Mouse (Mus musculus): ENCODE results near the gene Tmeff1. TPM values are rescaled to one million over a fixed set of nuclear protein-coding genes. Genes with fewer than 3 reads are reported as not detected.

Gene Tmeff1
- polyA plus RNA-seq, 1 experiment from 2014 or later, result 29.4 TPM

DNA sequence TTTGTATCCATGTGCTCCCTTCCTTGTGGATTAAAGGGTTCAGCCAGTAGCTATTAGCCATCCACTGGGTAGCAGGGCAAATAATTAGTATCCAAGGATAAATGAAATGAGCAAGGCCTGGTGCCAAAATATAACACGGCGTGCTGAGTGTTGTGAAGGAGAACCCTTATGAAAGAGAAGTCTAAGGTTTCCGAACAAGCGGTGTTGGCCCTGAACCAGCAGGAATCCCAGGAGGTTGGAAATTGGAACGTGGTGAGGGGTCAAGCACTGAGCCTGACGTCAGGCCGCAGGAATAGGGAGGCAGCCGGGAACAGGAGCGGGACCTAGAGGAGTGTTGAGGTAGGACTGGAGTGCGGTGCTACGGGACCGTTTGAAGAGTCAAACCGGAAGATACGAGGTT lies 25.3 kb upstream of the Tmeff1 start:
- Histone ChIP-seq H3K9ac (replicated peaks; ENCODE audit: low read depth) (no peak overlapping the region), H3K4me3 (ENCODE audit: low read depth, low read length) (no peak overlapping the region), H3K4me1 (ENCODE audit: insufficient read depth, low read depth, low read length) (no peaks in the 10 kb centered on the region), H3K27me3 (replicated peaks; ENCODE audit: insufficient read depth, low read length) (no peaks in the 10 kb centered on the region), H3K36me3 (ENCODE audit: insufficient read depth, low read length) (no peaks in the 10 kb centered on the region), H3K4me2 (replicated peaks; ENCODE audit: low read depth, low read length) (no peak overlapping the region), H3K27ac (ENCODE audit: low read length) (no peak overlapping the region), H3K9me3 (ENCODE audit: low read length) (no peaks in the 10 kb centered on the region)
- DNase-seq (ENCODE audit: low spot score) (no peak), ATAC-seq (peak; percentile 50)
- no peak for TF ChIP-seq CTCF (IDR thresholded peaks at IDR 0.05)
- TF ChIP-seq EP300 (IDR thresholded peaks at IDR 0.05), result no peak
- WGBS, result 69% methylated on average over 14 of the region's 14 CpGs

DNA sequence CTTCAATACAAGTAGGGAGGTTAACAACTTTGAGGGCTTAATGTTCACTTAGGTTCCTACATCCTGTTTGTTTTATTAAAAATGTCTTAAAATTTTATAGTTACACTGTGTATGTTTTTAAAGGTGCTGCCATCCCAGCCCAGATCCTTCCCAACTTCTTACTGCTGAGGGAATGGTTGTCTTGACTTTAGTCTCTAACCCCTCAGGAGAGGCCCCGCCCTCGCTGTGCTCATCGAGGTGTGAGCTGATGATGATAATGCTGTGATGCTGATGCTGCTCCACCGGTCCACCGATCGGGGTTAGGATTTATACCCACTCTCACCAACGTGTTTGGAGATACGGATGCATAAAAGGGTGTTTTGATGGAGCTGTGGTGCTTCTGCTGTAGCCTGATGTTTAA lies 23.1 kb upstream of the Tmeff1 start:
- no peaks in the 10 kb centered on the region for H3K27me3 ChIP-seq (replicated peaks; ENCODE audit: insufficient read depth, low read length)
- 80% methylated on average over 8 of the region's 8 CpGs for WGBS
- no peak for ATAC-seq

DNA sequence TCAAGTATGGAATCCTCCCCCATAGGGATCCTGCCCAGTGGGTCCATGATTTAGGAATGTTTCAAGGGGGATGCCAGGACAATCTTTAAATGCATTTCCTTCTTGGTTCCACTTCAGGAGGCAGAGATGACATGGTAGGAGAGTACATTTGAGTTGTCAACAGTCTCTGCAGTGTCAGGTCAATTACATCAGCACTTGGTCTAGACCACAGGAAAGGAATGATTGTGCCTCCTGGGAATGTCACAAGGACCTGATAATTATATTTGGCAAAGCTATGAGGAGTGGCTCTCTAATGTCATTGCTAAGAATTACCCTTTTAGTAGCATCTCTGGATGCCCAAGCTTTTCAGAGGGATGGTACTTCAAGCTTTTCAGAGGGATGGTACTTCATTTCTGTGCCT lies 20.0 kb upstream of the Tmeff1 start:
- Histone ChIP-seq H3K4me3 (ENCODE audit: low read depth, low read length) (no peak overlapping the region), H3K27me3 (replicated peaks; ENCODE audit: insufficient read depth, low read length) (no peaks in the 10 kb centered on the region), H3K4me2 (replicated peaks; ENCODE audit: low read depth, low read length) (no peak overlapping the region), H3K9me3 (ENCODE audit: low read length) (no peaks in the 10 kb centered on the region), H3K9ac (replicated peaks; ENCODE audit: low read depth) (no peak overlapping the region), H3K4me1 (ENCODE audit: insufficient read depth, low read depth, low read length) (no peaks in the 10 kb centered on the region), H3K36me3 (ENCODE audit: insufficient read depth, low read length) (no peaks in the 10 kb centered on the region), H3K27ac (ENCODE audit: low read length) (no peak overlapping the region)
- TF ChIP-seq EP300 (IDR thresholded peaks at IDR 0.05) (no peak), CTCF (IDR thresholded peaks at IDR 0.05) (no peak)
- DNase-seq (ENCODE audit: low spot score) (no peak), ATAC-seq (no peak)

More for the DNA sequence above, 23.1 kb upstream of the Tmeff1 start:
- no peak for TF ChIP-seq CTCF (IDR thresholded peaks at IDR 0.05)
- TF ChIP-seq EP300 (IDR thresholded peaks at IDR 0.05), result no peak
- no peak overlapping the region for H3K27ac ChIP-seq (ENCODE audit: low read length)
- no peaks in the 10 kb centered on the region for H3K4me1 ChIP-seq (ENCODE audit: insufficient read depth, low read depth, low read length)
- no peaks in the 10 kb centered on the region for H3K36me3 ChIP-seq (ENCODE audit: insufficient read depth, low read length)
- DNase-seq (ENCODE audit: low spot score), result no peak
- H3K9me3 ChIP-seq (ENCODE audit: low read length), result no peaks in the 10 kb centered on the region
- H3K4me3 ChIP-seq (ENCODE audit: low read depth, low read length), result no peak overlapping the region
- H3K9ac ChIP-seq (replicated peaks; ENCODE audit: low read depth), result no peak overlapping the region
- no peak overlapping the region for H3K4me2 ChIP-seq (replicated peaks; ENCODE audit: low read depth, low read length)

DNA sequence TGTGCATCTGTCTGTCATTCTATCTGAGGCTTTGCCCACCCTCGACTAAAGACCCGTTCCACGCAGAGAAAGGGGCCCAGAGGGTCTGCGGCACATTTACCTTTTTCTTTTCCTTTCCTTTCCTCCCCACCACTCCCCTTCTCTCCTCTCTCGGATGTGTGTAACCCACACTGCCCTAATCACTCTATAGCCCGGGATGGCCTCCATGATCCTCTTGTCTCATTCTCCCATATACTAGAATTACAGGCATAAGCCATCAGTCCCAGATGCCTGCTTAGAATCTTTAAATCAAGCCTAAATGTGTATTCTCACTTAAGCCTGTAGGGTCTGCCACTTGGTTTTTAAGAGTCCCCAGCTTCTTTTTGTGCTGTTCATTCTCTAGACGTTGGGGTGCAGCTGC lies 8.6 kb upstream of the Tmeff1 start:
- no peak overlapping the region for H3K4me2 ChIP-seq (replicated peaks; ENCODE audit: low read depth, low read length)
- no peaks in the 10 kb centered on the region for H3K9me3 ChIP-seq (ENCODE audit: low read length)
- H3K4me1 ChIP-seq (ENCODE audit: insufficient read depth, low read depth, low read length), result no peaks in the 10 kb centered on the region
- WGBS, result 72% methylated on average over 7 of the region's 7 CpGs
- no peaks in the 10 kb centered on the region for H3K27me3 ChIP-seq (replicated peaks; ENCODE audit: insufficient read depth, low read length)
- no peak for DNase-seq (ENCODE audit: low spot score)
- H3K27ac ChIP-seq (ENCODE audit: low read length), result no peak overlapping the region
- no peak overlapping the region for H3K4me3 ChIP-seq (ENCODE audit: low read depth, low read length)
- ATAC-seq, result no peak
- H3K36me3 ChIP-seq (ENCODE audit: insufficient read depth, low read length), result no peaks in the 10 kb centered on the region
- TF ChIP-seq CTCF (IDR thresholded peaks at IDR 0.05) (no peak), EP300 (IDR thresholded peaks at IDR 0.05) (no peak)
- H3K9ac ChIP-seq (replicated peaks; ENCODE audit: low read depth), result no peak overlapping the region

DNA sequence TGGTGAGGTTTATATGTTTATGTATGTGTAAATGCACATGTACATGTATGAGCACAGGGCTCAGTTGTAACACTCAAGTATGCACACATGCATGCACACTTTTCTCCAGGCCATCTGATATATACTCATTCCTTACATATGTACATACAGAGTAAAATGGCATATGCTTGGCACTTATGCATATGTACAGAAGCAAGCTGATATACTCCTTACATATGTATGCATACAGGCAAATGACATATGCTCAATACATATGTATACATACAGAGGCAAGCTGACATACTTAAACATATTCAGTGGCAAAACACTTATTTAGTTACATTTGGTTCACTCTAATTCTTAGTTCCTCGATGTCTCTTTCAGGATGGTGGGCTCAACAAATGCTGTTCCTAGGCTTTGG lies 7.1 kb upstream of the Tmeff1 start:
- 94% methylated on average over 1 of the region's 1 CpGs for WGBS
- no peak for TF ChIP-seq EP300 (IDR thresholded peaks at IDR 0.05)
- no peaks in the 10 kb centered on the region for H3K9me3 ChIP-seq (ENCODE audit: low read length)
- H3K4me3 ChIP-seq (ENCODE audit: low read depth, low read length), result no peak overlapping the region
- ATAC-seq, result no peak
- H3K4me2 ChIP-seq (replicated peaks; ENCODE audit: low read depth, low read length), result no peak overlapping the region
- no peak for DNase-seq (ENCODE audit: low spot score)
- H3K36me3 ChIP-seq (ENCODE audit: insufficient read depth, low read length), result no peaks in the 10 kb centered on the region
- H3K4me1 ChIP-seq (ENCODE audit: insufficient read depth, low read depth, low read length), result no peaks in the 10 kb centered on the region
- H3K9ac ChIP-seq (replicated peaks; ENCODE audit: low read depth), result no peak overlapping the region
- no peaks in the 10 kb centered on the region for H3K27me3 ChIP-seq (replicated peaks; ENCODE audit: insufficient read depth, low read length)
- no peak overlapping the region for H3K27ac ChIP-seq (ENCODE audit: low read length)

DNA sequence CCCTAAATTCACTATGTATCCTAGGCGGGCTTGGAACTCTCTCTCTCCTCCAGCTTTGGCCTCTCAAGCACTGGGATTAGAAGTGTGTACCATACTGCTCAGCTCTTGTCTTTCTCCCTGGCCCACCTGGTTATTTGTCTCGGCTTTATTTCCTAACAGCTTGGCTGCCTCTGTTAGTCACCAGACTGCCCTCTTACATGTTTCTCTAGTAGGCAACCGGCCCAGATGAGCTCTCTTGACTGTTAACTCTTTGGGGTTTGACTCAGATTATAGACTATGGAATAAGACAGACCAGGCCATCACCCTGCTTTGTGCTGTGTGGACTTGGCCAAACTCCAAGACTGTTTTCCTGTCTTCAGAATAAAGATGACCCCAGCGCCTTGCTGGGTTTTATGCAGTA lies 6.6 kb upstream of the Tmeff1 start:
- ATAC-seq (peak; percentile 60; the same call in 1 of the 2 replicates), DNase-seq (ENCODE audit: low spot score) (peak; percentile 47)
- Histone ChIP-seq H3K27me3 (replicated peaks; ENCODE audit: insufficient read depth, low read length) (no peaks in the 10 kb centered on the region), H3K4me2 (replicated peaks; ENCODE audit: low read depth, low read length) (no peak overlapping the region), H3K9me3 (ENCODE audit: low read length) (no peaks in the 10 kb centered on the region), H3K27ac (ENCODE audit: low read length) (no peak overlapping the region), H3K4me3 (ENCODE audit: low read depth, low read length) (no peak overlapping the region), H3K4me1 (ENCODE audit: insufficient read depth, low read depth, low read length) (no peaks in the 10 kb centered on the region), H3K9ac (replicated peaks; ENCODE audit: low read depth) (no peak overlapping the region), H3K36me3 (ENCODE audit: insufficient read depth, low read length) (no peaks in the 10 kb centered on the region)
- no peak for TF ChIP-seq EP300 (IDR thresholded peaks at IDR 0.05)
- no peak for TF ChIP-seq CTCF (IDR thresholded peaks at IDR 0.05)
- 32% methylated on average over 4 of the region's 4 CpGs for WGBS

DNA sequence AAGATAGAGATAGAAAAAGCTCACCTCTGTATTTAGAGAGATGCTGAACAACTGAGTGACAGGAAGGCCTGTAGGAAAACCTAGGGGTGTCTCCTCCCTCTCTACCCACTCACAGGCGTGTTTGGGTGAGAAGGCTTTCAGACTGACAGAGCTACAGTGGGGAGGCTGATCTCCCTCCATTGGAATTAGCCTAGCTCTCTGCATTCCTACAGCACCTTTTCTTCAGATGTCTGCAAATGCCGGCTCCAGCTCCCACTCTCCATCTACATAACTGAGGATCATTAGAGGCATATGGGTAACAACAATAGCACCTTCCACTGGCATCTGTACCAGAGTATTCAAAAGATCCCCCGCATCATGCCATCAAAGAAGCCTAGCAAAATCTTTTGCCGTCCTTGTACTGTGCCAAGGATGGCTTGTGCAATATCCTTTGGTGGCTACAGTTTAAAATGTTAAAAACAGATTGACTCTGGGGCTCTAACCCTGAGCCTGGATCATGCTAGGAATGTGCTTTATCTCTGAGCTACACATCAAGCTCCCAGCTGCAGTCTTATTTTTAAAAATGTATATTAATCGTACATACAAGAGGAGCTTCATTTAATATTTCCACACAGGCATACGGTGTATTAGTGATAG lies 5.4 kb upstream of the Tmeff1 start:
- Histone ChIP-seq H3K9ac (replicated peaks; ENCODE audit: low read depth) (no peak overlapping the region), H3K4me3 (ENCODE audit: low read depth, low read length) (no peak overlapping the region), H3K27ac (ENCODE audit: low read length) (no peak overlapping the region), H3K4me2 (replicated peaks; ENCODE audit: low read depth, low read length) (no peak overlapping the region), H3K36me3 (ENCODE audit: insufficient read depth, low read length) (no peaks in the 10 kb centered on the region), H3K27me3 (replicated peaks; ENCODE audit: insufficient read depth, low read length) (no peaks in the 10 kb centered on the region), H3K4me1 (ENCODE audit: insufficient read depth, low read depth, low read length) (no peaks in the 10 kb centered on the region), H3K9me3 (ENCODE audit: low read length) (no peaks in the 10 kb centered on the region)
- DNase-seq (ENCODE audit: low spot score), result no peak
- no peak for ATAC-seq
- 59% methylated on average over 6 of the region's 6 CpGs for WGBS
- TF ChIP-seq CTCF (IDR thresholded peaks at IDR 0.05) (no peak), EP300 (IDR thresholded peaks at IDR 0.05) (no peak)

Measured in lung, postnatal 0 days (tissue).